Mouse (Mus musculus) kidney, postnatal 4 days (tissue): Measurements from ENCODE around the gene Smco3.
"Not testable (repeated sequence)": the region's sequence is repeated elsewhere in the genome, so short reads cannot be mapped to it uniquely, and the experiment has no call there.

ENCODE experiments used
- DNase-seq, 2 experiments: peaks; one replicate each; pipeline ENCODE4 v3.0.0; 2021; ENCODE audit warnings: mixed read lengths in 2 of 2

Smco3 gene

GRCm38 (mm10) chr6:136804705-136805408 is 30.4 kb downstream of the Smco3 start:
- no peak for DNase-seq

DNA sequence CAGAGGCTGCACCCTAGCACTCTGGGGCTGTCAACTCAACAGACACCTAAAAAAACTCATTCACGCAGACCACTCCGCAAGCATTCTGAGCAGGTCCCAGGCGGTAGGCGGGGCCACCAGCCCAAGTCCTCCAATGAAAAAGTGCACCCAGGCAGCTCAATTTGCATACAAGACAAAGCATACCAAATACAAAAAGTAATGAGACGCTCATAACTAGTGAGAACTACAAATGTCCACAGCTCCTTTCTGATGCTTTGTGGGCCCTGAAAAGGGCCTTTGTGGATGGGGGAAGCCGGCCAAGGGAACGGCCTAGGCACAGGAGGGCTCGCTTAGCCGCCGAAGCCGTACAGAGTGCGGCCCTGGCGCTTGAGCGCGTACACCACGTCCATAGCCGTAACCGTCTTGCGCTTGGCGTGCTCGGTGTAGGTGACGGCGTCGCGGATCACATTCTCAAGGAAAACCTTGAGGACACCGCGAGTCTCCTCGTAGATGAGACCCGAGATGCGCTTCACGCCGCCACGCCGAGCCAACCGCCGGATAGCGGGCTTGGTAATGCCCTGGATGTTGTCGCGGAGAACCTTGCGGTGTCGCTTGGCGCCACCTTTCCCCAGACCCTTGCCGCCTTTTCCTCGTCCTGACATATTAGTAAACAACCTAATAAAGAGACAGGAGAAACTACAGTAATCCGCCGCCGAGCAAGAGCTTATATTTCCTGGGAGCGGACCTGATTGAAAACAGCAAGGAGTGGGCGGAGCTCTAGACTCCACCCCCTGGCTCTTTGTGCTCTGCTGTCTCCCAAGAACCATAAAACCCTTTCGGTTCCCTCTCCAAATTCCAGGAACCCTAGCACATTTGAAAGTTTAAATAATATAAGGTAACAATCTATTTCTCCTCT is 31.3 kb downstream of the Smco3 start, which contains the start of gene Hist4h4:
Gene Hist4h4 (minus strand): TSS at position 677 of the 895 bp plus-strand sequence.
- peak; percentile 96 for DNase-seq

- no peak for DNase-seq
Observed at GRCm38 (mm10) chr6:136803093-136803738, 32.0 kb downstream of the Smco3 start.

DNA sequence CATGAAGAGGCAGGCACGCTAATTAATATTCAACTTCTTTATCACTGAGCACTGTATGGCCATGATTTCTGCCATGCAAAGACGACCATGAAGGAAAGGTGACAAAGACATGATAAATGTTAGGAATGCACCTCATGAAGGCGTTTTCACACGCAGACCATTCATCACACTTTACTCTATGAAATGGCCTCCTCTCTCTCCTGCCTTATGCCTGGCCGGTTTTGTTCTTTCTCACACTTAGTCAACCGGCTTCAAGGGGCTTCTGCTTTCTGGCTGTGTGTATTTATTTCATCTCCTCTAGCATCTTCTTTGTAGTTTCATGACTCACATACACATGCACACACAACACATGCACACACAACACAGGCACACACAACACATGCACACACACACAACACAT is 34.0 kb downstream of the Smco3 start:
- no peak for DNase-seq

- DNase-seq, result no peak
Observed at GRCm38 (mm10) chr6:136800710-136801109, 34.5 kb downstream of the Smco3 start.

DNA sequence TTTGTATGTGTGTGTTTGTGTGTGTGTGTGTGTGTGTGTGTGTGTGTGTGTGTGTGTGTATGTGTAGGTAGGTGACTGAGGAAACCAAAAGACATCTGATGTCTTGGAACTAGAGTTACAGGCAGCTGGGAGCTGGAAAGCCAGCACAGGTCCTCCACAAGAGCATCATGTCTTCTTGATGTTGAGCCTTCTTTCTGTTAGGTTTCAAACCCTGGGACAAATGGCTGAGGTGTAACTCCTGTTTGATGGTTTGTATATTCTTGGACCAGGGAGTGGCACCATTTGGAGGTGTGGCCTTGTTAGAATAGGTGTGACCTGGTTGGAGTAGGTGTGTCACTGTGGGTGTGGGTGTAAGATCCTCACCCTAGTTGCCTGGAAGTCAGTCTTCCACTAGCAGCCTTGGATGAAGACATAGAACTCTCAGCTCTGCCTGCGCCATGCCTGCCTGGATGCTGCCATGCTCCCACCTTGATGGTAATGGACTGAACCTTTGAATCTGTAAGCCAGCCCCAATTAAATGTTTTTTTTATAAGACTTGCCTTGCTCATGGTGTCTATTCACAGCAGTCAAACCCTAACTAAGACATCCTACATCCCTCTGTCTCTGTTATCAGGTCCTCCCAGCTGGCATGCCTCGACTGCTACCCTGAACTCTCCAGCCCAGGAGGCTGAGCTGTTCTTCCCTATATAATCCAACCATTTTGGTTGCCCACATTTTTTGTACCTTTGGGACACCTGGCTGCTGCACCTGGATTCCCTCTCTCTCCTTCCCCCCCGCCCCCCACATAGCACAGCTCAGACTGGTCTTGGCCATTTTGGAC is 37.2 kb downstream of the Smco3 start:
- DNase-seq, result not testable (repeated sequence)

- no peak for DNase-seq
Observed at GRCm38 (mm10) chr6:136795850-136796249, 39.4 kb downstream of the Smco3 start.

DNA sequence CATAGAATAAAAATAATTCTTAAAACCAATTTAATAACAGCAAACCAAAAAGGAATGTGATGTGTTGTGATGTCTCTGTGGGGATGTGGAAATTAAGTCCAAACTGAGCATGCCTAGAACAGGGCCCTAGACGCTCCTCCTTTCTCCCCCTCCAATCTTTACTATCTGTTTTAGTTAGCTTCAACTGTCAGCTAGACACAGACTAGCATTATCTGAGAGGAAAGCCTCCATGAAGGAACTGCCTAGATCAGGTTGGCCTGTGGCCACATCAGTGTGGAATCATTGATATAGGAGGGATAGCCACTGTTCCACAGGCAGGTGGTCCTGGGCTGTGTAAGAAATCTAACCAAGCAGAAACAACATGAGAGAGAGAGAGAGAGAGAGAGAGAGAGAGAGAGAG is 40.1 kb downstream of the Smco3 start:
- no peak for DNase-seq

DNA sequence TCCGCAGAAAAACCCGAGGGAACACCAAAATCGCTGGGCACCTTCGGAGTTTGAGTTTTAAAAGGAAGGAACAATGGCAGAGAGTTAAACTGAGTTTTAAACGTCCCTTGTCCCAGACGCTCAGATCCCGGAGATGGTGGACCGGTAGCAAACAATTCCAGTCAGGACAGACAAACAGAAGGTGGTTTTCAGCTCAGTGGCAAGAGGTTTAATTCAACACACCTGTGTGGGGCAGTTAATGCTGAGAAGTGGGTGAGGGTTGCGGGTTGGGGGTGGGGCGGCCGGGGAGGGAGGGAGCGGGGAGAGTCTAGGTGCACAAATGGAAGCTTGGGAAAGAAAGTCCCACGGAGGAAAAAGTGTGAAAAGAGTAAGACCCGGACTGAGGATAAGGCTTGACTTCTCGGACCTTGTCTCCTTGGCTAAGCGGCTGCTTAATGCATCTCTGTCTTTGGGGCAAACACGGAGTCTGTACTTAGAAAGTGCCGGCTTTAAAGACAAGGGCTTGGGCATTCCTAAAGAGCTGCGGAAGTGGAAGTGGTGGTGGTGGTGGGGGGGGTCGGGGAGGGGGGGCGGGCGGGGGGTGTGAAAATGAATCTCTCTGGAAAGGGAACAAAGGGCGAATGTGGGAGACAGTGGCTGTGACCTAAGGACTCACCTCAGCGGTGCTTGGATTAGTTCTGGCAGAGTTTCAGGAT is 41.3 kb downstream of the Smco3 start:
- DNase-seq, result peak in 1 of 2 experiments; percentile 34

DNA sequence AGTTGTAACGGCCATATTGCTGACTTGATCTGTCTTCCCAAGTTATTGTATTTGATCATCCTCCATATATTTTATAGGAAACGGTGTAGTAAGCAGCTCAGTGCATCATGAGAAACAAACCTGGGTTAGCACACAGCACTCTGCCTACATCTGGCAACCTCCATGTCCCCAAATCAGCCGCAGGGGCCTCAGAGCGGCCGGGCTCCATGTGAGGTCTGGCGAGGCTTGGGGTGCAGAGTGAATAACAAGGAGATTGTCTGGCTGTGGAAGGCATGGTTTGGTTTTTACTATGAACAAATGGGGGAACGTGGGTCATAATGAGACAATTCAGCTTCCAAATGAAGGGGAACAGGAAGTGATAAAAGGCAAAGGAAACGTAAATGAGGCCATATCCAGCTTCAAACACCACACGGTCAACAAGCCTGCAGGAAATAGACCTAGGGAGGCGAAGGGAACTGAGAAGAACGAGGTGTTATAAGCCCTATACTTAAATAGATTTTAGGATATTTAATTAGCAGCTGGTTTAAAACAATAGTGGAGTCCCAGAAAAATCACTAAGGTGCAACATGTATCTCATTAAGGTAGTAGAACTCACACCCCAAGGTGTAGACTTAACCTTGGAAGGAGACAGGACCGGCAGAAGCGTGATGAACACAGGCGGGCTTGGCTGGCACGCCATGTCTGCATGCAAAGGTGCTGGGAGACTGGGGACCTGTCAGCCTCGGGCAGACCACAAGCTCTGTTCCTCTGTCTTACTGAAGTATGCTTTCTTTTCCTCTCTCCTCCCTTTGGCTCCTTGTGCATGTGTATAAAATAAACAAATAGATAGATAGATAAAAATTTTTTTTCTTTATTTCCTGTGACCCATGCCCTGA is 42.1 kb downstream of the Smco3 start:
- DNase-seq, result no peak

DNA sequence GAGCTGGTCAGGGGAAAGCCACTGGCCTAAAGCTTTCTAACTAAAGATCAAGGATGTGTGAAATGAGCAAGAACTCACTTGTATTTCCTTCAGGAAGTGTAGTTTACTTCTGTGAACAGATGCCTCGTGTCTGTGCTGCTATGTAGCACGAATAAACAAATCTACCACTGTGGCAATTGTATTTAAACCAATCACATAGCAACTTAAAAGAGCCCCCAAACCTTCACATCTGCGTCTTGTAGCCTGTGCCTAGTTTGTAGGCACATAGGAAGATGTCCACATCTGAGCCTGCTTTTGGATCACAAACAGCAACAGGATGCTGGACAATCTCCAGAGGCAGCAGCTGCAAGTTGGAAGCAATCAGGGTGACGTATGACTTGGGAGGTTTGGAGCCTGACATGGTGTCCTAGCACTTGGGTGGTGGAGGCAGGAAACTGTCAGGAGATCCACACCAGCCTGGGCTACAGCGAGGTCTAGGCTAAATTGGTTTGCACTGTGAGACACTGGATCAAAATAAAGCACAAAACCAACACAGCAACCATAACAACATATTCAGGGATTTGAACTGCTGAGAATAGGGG is 45.8 kb downstream of the Smco3 start:
- peak; percentile 78 to 83 for DNase-seq

DNA sequence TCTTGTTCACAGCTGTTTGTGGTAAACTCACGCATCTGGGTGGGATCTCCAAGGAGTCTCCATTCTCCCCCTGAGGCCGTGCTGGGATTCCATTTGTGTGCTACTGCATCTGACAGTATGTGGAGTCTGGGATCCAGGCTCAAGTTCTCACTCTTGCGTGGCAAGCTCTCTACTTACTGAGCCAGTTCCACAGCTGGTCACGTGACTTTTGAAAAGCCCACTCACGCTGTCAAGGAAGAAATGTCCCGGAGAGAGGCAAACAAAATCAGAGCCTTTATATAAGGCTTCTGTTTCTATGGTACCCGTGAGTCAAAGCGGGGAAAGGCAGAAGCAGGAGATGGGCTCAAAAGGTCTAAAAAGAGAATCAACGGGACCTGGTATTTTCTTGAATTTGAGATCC is 52.5 kb downstream of the Smco3 start:
- no peak for DNase-seq

DNA sequence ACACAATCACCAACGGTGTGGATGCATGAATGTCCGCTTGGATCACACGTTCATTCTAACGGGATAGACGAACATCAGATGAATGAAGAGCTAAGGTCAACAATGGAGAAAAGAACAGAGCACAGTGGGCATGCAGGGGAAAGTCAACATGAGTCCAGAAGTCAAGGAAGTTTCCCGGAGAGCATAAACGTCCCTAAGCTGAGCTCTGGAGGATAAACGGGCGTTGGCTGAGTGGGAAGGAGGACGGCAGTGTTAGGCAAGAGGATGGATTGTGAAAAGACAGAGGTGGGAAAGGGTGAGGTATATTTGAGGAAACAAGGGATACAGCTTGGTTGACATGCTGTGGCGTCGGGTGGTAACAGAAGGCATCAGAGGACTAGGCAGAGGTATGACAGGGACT is 53.1 kb downstream of the Smco3 start:
- no peak for DNase-seq

DNA sequence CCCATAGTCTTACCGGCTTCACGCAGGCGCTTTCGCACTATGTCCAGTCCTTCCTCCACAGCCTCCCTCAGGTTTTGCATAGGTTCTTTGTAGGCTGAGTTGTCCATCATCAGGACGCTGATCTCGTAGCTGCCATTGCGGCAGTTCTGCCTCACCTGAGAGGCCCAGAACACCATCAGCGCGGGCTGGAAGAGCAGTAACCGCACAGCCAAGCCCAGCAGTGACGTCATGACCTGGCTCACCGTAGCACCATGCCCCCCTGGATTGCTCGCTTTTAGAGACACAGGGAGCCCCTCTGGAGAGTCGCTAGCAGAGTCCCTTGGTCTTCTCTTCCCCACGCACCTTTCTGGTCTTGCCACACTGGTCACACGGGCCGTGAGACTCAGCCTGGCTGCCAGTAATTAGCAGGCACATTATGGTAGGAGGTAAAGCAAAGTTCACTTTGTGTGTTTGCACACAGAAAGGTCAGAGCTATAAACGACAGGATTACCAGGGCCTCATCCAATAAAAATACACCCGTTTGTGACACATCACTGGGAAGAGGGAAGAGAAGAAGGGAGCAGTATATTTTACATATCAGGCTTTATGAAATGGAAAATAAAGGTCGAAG is 53.8 kb downstream of the Smco3 start, which contains the start of gene Gucy2c:
Gene Gucy2c (minus strand): TSS at position 389 of the 610 bp plus-strand sequence.
- no peak for DNase-seq
